Mouse (Mus musculus) fat pad, adult 2 months (tissue): ENCODE data around the gene Zfp64.

ENCODE experiments used
- DNase-seq: peaks from one replicate; pipeline ENCODE4 v3.0.0-alpha.2; 2011; ENCODE audit warnings: low read depth, low spot score; ENCODE audit errors: extremely low read depth

The Zfp64 gene

DNA sequence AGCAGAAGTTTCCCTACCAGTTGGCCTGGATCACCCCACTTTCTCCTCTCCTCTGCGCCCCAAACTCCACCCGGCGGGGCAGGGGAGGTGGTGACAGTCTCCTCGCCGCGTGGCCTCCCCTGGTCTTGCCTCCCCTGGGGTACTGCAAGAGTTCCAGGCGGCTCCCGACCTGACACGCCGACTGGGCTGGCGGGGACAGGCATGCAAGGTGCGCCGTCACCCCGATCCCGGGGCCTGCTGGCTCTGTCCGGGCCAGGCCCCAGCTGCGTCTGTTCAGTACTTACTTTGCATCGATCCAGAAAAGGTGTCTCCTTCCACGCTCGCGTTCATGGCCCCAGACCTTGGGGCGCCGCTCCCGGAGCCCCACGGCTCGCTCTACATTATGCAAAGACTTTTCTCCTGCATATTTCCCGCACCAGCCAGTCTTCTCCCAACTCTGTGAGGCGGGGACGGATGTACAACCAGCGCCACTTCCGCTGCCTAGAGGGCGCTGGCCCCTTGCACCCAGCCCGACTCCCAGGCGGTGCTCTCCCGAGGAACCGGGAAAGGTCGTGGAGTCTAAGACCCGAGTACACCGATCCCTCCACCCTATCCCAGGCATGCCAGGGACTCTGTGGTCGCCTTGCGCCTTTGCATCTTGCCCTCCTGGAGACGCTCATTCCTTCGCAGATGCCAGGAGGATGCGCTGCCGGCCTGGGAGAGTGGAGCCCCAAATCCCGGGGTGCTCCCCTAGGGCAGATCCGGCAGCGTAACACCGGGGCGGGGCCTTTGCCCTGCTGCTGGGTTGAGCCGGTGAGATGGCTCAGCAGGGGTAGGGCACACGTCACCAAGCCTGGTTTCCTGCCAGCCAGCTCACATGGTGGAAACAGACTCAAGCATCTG, at the start of gene Zfp64:
Gene Zfp64 (minus strand): TSS at position 753 of the 882 bp plus-strand sequence.
- DNase-seq, result no peak

DNA sequence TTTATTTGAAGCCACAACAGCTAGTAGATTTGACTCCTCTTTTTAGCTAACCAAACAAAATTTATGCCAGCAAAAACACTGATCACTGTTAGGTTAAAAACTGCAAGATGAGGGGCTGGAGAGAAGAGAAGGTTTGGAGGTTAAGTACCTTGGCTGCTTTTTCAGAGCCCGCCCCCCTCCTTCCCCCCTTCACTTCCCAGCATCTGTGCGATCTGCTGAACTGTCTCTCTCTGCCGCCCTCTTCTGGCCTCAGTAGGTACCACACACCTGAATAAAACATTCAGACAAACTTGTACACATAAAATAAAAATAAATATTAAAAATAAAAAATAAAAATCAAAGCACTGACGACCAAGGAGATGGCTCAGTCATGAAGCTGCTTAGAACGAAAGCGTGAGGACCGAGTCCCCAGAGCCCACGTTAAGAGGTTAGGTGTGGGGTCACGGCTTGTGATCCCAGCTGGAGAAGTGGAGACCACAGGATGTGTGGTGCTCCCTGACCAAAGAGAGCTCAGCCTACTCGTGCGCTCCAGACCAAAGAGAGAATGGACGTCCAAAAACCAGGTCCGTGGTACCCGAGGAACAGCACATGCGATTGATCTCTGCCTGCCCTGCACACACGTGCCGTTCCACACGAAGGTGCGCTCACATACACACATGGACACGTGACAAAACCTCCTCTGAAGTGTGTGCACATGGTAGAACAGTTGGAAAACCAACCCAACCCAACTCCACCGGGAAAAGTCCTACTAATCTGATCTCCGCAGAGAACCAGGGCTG, 37.4 kb upstream of the Zfp64 start:
- no peak for DNase-seq

DNA sequence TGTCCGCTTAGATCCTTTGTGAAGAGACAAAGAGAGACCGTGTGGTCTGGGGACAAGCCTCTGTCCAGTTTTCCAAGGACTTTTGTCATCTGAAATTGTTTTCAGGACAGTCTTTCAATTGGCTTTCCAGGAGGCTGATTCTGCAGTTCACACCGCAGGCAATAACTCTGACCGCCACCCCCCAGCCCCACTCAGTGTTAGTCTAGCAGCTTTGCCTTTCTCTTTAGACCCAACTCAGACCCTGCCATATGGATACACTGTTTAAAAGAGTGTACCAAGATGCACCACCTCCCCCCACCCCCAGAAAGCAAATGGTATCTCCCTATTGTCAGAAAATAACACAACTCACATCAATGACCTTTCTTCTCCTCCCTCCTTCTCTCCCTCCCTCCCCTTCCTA, 35.6 kb upstream of the Zfp64 start:
- no peak for DNase-seq

- DNase-seq, result no peak
These were observed 34.8 kb upstream of the Zfp64 start for GRCm38 (mm10) chr2:168990061-168990753.

- DNase-seq, result no peak
These were observed 32.7 kb upstream of the Zfp64 start for GRCm38 (mm10) chr2:168988056-168988455.

DNA sequence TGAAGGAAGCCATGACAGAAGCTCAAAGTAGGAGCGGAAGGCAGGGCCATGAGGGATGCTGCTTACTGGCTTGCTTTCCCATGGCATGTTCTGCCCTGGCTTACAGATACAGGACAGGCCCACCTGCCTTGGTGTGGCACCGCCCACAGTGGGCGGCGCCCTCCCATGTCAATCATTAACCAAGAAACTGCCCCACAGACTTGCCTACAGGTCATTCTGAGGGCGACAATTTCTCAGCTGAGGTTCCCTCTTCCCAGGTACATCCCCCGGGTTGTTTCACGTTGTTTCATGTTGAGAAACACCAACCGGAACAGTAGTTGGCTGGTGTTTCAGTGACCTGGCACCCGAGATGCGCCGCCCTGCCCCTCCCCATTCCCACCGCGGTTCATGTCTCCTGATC, 32.0 kb upstream of the Zfp64 start:
- DNase-seq, result no peak

- DNase-seq, result no peak
These were observed 26.6 kb upstream of the Zfp64 start for GRCm38 (mm10) chr2:168981951-168982350.

- no peak for DNase-seq
These were observed 26.1 kb upstream of the Zfp64 start for GRCm38 (mm10) chr2:168981448-168981847.

DNA sequence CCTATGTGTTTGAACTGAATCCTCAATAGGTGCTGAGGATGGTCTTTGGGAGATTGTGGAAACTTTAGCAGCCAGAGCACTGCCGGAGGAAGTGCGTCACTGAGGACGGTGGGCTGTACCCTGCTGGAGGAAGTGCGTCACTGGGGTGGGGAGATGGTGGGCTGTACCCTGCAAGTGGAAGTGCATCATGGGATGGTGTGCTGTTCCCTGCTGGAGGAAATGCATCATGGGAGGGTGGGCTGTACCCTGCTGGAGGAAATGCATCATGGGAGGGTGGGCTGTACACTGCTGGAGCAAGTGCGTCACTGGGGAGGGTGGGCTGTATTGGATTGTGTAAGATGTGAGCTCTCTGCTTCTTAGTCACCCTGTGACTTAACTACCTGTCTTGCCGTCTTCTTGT, 25.5 kb upstream of the Zfp64 start:
- DNase-seq, result no peak

DNA sequence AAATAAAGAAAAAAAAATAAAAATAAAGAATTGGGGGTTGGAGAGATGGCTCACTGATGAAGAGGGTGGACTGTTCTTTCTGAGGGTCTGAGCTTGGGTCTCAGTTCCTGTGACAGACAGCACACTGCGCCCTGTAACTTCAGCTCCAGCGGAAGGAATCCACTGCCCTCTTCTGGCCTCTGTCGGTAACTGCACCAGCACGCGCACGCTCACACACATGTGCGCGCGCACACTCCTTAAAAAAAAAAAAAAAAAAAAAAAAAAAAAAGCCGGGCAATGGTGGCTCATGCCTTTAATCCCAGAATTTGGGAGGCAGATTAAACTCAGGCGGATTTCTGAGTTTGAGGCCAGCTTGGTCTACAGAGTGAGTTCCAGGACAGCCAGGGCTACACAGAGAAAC, 24.4 kb upstream of the Zfp64 start:
- DNase-seq, result no peak

DNA sequence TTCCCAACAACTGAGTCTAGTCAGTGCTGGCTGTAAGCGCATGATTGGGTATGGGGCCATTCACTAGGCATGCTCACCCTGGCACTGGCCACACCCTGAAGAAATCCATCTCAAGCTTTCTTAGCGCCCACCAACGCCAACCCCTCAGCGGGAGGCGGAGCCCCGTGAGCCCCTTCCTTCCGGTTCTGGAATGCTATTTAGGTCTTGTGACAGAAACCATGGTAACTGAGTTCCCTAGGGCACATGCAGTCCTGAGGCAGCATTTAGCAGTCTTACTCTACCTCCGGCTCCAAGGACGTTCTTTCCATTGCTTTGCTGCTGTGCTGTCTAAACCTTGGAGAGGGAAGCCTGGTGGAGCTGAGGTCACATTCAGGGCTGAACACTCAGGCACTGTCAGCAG, 22.6 kb upstream of the Zfp64 start:
- no peak for DNase-seq

GRCm38 (mm10) chr2:168970131-168970530, 14.7 kb upstream of the Zfp64 start:
- no peak for DNase-seq

- DNase-seq, result no peak
These were observed 12.9 kb upstream of the Zfp64 start for GRCm38 (mm10) chr2:168968136-168968925.

DNA sequence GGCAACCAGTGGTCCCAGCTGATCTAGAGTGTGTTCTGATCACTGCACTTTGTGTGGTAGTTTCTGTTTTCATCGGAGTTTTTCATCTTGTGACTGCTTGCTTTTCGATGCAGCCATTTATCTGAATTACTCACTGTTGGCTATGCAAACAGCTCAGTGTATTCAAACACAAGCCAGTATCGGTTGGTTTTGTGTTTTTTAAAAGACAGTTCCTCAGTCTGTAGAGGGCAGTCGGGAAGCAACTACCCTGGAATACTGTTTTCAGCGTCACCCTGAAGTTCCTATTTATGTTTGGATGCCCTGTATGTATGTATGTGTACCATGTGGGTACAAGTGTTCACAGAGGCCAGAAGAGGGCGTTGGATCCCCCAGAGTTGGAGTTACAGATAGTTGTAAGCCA, 11.1 kb upstream of the Zfp64 start:
- DNase-seq, result no peak

- no peak for DNase-seq
These were observed 9.5 kb upstream of the Zfp64 start for GRCm38 (mm10) chr2:168964849-168965248.

GRCm38 (mm10) chr2:168961729-168962666, 6.6 kb upstream of the Zfp64 start:
- no peak for DNase-seq

GRCm38 (mm10) chr2:168960814-168961213, 5.4 kb upstream of the Zfp64 start:
- no peak for DNase-seq

GRCm38 (mm10) chr2:168959339-168959885, 4.0 kb upstream of the Zfp64 start:
- DNase-seq, result no peak

- no peak for DNase-seq
These were observed 511 bp upstream of the Zfp64 start for GRCm38 (mm10) chr2:168955850-168956346.
